Mouse (Mus musculus): ENCODE data around the gene Cdh26. TPM values are rescaled to one million over a fixed set of nuclear protein-coding genes. Genes with fewer than 3 reads are reported as not detected.

Gene Cdh26
- polyA plus RNA-seq, 2 experiments from 2014 or later: not detected

DNA sequence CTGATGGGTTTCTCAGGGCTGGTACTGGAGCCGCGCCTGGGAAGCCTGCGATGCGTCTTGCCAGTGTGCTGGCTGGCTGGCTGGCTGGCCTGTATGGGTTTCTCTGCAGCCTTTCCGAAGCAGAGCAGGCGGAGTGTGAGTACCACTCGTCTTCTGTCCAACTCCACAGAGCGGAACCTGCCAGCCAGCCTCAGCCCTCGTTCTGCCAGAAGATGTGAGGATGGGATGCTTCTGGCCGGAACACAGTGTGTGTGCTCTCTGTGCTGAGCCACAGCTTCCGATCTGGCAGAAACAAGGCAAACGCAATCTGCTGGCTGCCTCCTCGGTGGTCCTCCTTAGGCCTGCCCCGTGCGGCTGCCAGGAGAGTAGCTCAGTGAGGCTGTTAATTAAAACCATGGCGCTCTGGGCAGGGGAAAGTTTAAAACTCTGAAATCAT is 83.3 kb downstream of the Cdh26 start:
- ATAC-seq: no peak

DNA sequence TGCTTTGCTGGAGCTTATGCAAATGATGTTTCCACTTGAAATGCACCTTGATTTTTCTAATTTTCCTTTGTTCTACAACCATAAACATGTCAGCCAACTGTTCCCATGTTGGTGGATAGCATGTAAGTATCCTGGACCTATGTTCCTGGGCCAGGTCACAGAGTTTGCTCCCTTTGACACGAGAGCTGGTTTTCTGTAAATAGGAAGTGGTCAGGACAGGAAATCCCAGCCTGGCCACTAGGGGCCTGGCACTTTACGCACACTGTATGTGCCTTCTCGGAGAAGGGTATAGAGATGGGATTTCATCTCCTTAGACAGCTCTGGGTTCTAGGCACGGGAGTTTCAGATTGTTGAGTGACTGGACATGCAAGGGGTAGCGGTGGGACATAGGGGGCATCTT is 86.1 kb downstream of the Cdh26 start:
- ATAC-seq: no peak

DNA sequence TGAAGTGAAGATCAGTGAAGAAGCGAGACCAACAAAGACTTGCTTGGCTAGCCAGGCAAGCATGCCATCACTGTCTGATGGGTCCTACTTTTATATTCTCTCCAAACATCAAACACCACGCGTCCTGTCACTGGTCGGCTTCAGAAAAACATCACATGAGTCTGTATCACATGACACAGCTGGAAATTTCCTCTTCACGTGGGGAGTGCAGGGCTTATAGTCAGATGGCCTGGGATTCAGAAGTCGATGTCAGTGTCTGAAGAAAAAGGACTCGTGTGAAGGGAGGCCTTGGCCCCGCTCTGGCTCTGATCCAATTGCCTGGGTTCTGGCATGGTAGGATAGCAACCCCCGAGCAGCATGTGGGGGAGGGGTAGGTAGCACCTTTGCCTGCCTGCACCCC is 86.6 kb downstream of the Cdh26 start:
- ATAC-seq: no peak

DNA sequence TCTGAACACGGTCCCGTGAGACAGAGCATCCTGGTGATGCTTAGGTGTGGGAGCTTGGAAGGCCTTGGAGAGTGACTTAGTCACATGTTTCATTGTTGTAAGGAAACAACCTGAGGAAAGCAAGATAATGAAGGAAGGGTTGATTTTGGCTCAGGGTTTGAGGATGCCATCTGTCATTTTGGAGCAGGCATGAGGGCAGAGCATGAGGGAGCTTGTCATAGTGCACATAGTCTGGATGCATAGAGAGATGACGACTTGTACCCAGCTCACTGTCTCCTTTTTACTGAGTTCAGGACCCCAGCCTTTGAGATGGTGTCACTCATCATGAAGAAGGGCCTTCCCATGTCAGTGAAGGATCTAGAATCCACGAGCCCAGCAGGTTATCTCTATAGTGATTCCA is 89.0 kb downstream of the Cdh26 start:
- ATAC-seq: no peak

DNA sequence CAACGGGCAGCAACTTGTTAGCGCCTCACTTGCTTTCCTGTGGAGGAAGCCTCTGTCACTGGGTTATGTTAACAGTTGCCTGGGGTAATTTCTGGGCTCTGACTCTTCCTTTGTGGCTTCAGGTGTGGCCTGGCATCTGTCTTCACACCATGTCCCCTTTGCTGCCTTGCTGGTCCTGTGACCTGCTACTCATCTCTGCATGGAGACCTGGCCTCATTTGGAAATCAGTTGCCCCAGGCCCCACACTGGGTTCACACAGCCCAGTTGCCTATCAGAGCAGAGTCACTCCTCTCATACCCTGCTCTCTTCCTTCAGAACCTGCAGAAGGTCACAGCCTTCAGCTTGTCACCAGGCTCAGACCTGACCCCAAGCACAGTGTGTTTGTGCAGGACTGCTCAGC is 89.9 kb downstream of the Cdh26 start:
- no peak for ATAC-seq

DNA sequence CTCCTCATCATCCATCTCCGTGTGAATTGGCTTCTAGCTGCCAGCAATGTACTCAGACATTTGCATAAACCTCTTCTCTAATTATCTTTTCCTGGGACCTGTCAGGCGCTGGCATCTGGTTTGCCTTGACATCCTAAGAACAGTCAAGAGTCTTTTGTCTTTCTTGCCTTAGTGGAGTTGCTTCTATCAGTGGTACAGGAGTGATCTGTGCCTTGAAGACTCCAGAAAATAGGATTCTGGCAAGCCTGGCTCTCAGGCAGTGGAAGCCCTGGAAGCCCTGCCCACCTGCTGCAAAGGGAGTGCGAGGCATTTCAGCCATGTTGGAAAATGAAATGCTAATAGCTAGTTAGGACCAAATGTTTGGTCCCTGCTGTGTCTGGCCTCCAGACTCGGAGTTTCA is 92.0 kb downstream of the Cdh26 start:
- ATAC-seq: no peak

DNA sequence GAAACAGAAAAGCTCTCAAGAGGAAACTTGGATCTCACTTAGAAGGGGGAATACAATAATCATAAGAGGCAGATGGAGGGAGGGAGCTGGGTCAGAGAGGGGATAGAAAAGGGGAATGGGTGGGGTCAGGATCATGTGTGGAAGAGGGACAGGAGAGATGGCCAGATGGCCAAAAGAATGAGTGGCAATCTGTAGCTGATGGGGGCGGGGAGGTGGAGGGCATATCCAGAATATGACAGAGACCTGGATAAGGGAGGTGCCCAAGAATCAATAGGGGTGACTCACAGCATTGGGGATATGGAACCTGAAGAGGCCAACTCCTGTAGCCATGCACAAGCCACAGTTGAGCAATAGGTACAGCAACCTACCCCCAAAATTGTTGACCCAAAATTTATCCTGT is 92.5 kb downstream of the Cdh26 start:
- no peak for ATAC-seq

DNA sequence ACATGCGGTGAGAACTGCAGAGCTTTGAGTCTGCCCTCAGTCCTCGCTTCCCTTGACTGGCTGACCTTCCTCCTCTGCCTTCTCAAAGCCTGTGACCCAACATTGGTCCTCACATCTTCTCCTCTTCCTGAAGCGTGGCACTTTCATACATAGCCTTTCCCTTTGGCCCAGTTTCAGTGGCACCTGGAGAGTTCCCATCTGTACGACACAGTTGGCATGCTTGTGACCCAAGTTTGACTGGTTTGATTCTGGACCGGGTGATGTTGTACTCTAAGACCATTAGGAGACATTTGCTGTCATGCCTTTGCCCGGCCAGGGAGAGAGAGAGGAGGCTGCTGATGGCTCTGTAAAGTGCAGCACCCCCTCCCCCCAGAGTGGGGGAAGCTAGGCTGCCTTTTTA is 96.4 kb downstream of the Cdh26 start:
- ATAC-seq: no peak

DNA sequence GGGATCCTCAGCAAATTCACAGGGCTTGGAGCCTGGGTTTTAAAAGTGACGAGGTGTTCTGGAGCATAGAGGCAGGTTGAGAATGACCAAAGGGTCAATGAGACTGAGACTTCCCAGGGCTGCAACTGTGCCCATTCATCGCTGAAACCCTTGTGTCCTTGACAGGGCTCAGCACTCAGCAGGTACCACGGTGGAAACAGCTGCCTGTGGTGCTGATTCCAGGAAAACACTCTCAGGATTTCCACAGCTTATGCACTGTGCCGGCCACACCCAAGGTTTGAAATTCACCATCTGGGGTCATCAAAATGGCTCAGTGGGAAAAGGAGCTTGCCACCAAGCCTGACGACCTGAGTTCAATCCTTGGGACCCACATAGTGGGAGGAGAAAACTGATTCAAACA is 100.9 kb downstream of the Cdh26 start:
- no peak for ATAC-seq

DNA sequence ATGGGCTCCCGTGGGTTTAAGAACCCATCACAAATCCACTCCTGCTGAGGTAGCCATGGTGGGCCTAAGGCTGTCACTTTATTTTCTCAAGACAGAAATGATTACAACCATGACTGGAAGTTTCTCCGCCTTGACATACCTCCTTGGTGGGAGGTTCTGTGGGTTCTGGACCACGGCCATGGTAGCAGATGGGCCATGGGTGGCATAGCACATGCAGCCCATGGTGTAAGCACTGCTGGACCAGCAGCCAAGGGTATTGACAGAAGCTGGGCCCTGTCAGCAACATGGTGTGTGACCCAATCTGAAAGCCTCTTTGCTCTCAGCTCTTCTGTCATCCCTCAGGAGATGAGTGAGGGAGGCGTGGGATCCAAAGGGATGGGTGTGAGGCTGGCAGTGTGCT is 106.2 kb downstream of the Cdh26 start:
- ATAC-seq: no peak

Other genes starting within 250 kb of the Cdh26 start
- under 1 TPM in 1 of 2 experiments, not detected in 1; 0.21 TPM for gene Sycp2, start 22.8 kb upstream of the Cdh26 start, polyA plus RNA-seq (2017; shearing (Covaris generic))
- not detected for gene Ppp1r3d, start 16.1 kb upstream of the Cdh26 start, polyA plus RNA-seq (2017; shearing (Covaris generic))
- gene Fam217b, start 16.0 kb upstream of the Cdh26 start, polyA plus RNA-seq (2017; shearing (Covaris generic)): under 1 TPM in 1 of 2 experiments, not detected in 1; 0.12 TPM

Measured in activated CD4-positive, CD25-positive, alpha-beta regulatory T cell, adult 4 months (primary cell).